Mouse (Mus musculus) right cerebral cortex, adult 2 months (tissue): Measurements from ENCODE around the gene Pias3.
"Not testable (repeated sequence)": the region's sequence is repeated elsewhere in the genome, so short reads cannot be mapped to it uniquely, and the experiment has no call there.

Experiments
- DNase-seq, 2 experiments: peaks; one replicate each; pipeline ENCODE4 v3.0.0; 2021 to 2022; ENCODE audit warnings: low spot score in 2 of 2

Pias3 gene

DNA sequence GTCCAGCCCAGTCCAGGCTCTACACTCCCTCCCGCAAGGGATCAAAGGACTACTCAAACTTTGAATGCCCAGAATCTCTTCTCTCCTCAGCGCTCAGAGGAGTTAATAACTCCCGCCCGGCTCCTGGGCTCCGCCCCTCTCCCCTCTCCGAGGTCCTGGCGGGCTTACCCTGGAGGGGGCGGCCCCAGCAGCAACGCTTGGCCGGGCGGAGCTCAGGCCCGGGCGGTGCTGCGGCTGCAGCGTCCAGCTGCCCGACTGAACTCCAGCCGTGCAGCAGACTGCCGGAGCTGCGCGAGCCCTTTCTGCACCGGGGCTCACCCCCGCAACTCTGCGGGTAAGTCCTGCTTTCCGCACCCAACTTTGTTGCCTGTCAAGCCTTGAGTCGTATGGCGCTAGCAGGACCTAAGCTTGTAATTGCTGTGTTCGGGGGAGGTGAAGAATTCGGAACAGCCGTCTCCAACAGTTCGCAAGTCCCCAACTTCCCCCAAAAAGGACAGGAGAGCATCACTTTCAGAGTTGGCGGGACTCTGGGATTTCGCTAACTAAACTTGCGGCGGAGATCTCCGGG is at the start of gene Pias3:
Pias3 (plus strand) TSS at position 187 of the 568 bp plus-strand sequence.
- DNase-seq: peak in 1 of 2 experiments; percentile 43

GRCm38 (mm10) chr3:96647365-96647764 is 48.8 kb upstream of the Pias3 start:
- DNase-seq: no peak

- no peak for DNase-seq
These were observed 35.3 kb upstream of the Pias3 start for GRCm38 (mm10) chr3:96660901-96661300.

DNA sequence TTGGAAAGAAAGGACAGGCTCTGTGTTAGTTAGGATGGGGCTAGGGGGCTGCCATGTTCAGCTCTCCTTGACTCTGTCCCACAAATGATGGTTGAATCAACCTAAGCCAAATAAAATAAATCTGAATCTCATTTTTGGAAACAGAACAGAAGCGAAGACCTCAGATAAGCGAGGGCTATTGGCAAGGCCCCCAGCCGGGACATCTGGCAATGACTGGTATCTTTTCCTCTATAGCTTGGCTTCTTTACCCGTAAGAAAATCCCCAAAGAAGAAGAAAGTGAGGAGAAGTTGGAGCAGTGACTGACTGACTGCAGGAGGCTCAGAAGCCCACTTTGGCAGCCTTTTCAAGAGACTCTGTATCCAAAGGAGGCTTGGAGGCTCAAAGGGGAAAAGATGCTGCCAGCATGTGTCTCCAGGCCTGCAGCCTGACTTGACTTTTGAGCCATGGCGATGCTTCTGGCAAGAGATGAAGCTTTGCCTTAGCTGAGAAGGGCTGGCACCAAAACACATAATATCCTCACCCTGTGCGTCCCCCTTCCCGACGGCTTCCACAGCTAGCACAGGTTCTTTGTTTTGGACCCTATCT is 33.4 kb upstream of the Pias3 start:
- no peak for DNase-seq

- peak; percentile 92 to 94 for DNase-seq
These were observed 32.5 kb upstream of the Pias3 start for GRCm38 (mm10) chr3:96663432-96664239.

DNA sequence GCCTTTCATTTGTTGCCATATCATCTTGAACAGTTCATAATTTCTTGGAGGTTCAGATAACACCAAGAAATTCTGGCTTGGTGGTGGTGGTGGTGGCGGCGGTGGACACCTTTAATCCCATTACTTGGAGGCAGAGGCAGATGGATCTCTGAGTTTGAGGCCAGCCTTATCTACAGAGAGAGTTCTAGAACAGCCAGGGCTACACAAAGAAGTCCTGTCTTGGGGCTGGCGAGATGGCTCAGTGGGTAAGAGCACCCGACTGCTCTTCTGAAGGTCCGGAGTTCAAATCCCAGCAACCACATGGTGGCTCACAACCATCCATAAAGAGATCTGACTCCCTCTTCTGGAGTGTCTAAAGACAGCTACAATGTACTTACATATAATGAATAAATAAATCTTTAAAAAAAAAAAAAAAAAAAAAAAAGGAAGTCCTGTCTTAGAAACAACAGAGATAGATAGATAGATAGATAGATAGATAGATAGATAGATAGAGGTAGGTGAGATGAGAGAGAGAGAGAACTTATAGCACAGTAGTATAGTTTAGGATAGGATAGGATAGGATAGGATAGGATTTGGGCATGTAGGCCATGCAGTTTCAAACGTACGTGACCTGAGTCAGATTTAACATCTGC is 30.3 kb upstream of the Pias3 start:
- not testable (repeated sequence) for DNase-seq

- no peak for DNase-seq
These were observed 29.3 kb upstream of the Pias3 start for GRCm38 (mm10) chr3:96666916-96667315.

GRCm38 (mm10) chr3:96667316-96667715 is 28.9 kb upstream of the Pias3 start:
- DNase-seq: no peak

DNA sequence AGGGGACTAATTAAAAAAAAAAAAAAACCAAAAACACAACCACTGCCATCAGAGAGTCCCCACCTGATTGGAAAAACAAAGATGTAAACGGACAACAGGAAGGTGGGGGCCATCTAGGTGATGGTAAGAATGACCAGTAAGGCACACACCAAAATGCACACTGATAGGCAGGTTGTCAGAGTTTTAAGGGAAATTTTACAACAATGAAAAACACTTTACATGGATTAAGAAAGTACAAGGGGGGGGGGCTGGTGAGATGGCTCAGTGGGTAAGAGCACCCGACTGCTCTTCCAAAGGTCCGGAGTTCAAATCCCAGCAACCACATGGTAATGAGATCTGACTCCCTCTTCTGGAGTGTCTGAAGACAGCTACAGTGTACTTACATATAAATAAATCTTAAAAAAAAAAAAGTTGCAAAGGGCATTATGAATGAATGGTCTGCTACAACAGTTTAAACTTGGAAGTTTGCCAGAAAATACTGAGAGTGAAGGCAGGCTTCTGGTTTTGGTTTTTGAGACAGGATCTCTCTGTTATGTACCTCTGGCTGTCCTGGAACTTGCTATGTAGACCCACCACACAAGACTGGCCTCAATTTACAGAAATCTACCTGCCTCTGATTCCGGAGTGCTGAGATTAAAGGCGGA is 27.6 kb upstream of the Pias3 start:
- no peak for DNase-seq

GRCm38 (mm10) chr3:96669727-96670468 is 26.3 kb upstream of the Pias3 start, which contains the start of gene Ankrd35:
TSS of gene Ankrd35 (plus strand) at chr3:96670131.
- peak; percentile 60 to 64 for DNase-seq

GRCm38 (mm10) chr3:96671519-96671918 is 24.7 kb upstream of the Pias3 start:
- no peak for DNase-seq

DNA sequence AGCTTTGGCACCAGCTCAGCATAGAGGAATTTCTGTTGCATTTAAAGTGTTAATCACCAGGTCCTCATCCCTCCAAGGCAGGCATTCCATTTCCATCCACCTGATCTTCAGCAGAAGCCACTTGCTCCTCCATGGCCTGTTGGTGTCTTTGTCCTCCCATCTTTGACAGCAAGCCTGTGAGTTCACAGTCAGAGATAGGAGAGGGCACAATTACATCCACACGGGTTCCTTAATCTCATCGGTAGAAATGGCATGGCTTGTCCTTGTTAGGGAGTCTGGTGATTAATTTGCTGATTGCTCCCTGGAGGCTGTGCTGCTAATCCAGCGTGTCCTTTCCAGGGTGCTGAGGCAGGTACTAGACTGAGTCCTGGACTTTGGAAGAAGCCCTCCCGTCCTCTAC is 22.7 kb upstream of the Pias3 start:
- DNase-seq: no peak

GRCm38 (mm10) chr3:96674442-96674841 is 21.7 kb upstream of the Pias3 start:
- no peak for DNase-seq

GRCm38 (mm10) chr3:96675171-96675570 is 21.0 kb upstream of the Pias3 start:
- no peak for DNase-seq

DNA sequence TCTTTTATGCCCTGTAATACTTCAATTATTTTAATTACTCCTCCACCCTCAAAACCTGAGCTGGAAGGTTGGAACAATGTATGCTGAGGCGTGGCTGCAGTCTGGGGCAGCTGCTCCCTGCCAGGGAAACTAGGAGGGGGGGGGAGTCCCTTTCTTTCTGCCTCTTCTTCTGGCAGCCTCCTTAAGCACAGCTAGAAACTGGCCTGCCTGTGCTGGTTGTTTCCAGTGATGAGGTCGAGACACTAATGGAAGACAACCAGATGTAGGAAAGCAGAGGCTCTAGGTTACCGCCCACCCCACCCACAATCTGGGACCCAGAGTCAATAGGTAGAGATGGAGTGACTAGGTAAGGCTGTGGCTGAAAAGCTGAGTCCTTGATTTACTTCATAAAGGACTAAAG is 20.5 kb upstream of the Pias3 start:
- no peak for DNase-seq

GRCm38 (mm10) chr3:96678456-96678855 is 17.7 kb upstream of the Pias3 start:
- DNase-seq: no peak

DNA sequence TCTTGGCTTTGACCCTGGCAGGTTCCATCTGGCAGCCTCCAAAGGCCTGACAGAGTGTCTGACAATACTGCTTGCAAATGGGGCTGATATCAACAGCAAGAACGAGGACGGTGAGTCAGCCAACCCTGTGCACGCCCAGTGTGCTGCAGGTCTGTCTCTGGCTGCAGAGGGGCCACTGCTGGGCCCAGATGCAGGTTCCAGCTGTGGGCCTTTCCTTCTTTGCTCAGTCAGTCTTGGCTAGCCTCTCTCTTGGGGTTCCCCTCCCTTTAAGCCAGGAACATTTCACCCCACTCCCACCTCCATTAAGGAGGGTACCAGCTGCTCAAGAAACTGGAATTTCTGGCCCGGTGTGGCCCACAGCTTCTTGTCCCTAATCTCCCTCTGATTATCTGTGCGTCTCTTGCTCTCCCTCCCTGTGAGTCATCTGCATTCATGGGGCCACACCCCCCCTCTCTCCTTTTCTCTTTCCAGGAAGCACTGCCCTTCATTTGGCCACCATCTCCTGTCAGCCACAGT is 17.0 kb upstream of the Pias3 start:
- DNase-seq: no peak

GRCm38 (mm10) chr3:96680269-96680956 is 15.8 kb upstream of the Pias3 start:
- DNase-seq: no peak

GRCm38 (mm10) chr3:96683496-96683895 is 12.7 kb upstream of the Pias3 start:
- no peak for DNase-seq

GRCm38 (mm10) chr3:96684151-96684821 is 11.9 kb upstream of the Pias3 start:
- DNase-seq: no peak
